Comparison of ENCODE assay signal across 20 mouse cellular contexts in the genomic region with DNA sequence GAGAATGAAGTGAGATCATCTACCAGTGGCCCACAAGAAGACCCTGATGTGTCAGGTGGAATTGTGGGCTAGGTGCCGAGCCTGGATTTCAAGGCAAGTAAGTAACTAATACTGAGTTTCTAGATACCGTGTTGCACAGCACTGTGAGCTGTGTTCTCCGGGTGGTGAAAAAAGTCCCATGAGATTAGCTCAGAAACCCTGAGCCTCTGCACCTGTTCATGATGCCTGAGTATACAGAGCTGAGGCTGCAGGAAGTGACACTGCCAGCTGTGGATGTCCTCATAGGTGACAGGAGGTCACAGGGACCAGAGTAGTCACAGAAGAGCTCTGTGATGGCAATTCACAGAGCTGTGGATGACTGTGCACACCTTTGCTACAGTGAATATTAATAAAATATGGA.
"Had no signal": no experiment of that assay in that cellular context is flagged by ENCODE, and none has a peak within 500 bp of the region (broad histone marks: within the 10 kb centered on the region; RNA-seq: fewer than 3 reads in every experiment).

No protein-coding gene starts in this region.

- H3K9me3 ChIP-seq: kidney, embryonic 15.5 days; liver, embryonic 13.5 days; midbrain, embryonic 12.5 days; midbrain, embryonic 15.5 days; neural tube, embryonic 12.5 days; neural tube, embryonic 15.5 days; stomach, embryonic 15.5 days had no signal

- H3K9ac ChIP-seq: kidney, embryonic 15.5 days; liver, embryonic 13.5 days; midbrain, embryonic 12.5 days; midbrain, embryonic 15.5 days; neural tube, embryonic 12.5 days; neural tube, embryonic 15.5 days; stomach, embryonic 15.5 days had no signal

- H3K4me2 ChIP-seq: kidney, embryonic 15.5 days; liver, embryonic 13.5 days; midbrain, embryonic 12.5 days; midbrain, embryonic 15.5 days; neural tube, embryonic 12.5 days; neural tube, embryonic 15.5 days; stomach, embryonic 15.5 days had no signal

- H3K4me1 ChIP-seq: kidney, embryonic 15.5 days; liver, embryonic 13.5 days; midbrain, embryonic 12.5 days; midbrain, embryonic 15.5 days; neural tube, embryonic 12.5 days; neural tube, embryonic 15.5 days; stomach, embryonic 15.5 days had no signal

- H3K36me3 ChIP-seq: kidney, embryonic 15.5 days; liver, embryonic 13.5 days; midbrain, embryonic 12.5 days; midbrain, embryonic 15.5 days; neural tube, embryonic 12.5 days; neural tube, embryonic 15.5 days; stomach, embryonic 15.5 days had no signal

- H3K27ac ChIP-seq: kidney, embryonic 15.5 days; left cerebral cortex, adult 2 months; liver, embryonic 13.5 days; macrophage; midbrain, embryonic 12.5 days; midbrain, embryonic 15.5 days; neural tube, embryonic 12.5 days; neural tube, embryonic 15.5 days; stomach, embryonic 15.5 days had no signal

- H3K4me3 ChIP-seq: kidney, embryonic 15.5 days; left cerebral cortex, adult 2 months; liver, embryonic 13.5 days; midbrain, embryonic 12.5 days; midbrain, embryonic 15.5 days; neural tube, embryonic 12.5 days; neural tube, embryonic 15.5 days; stomach, embryonic 15.5 days had no signal

- H3K27me3 ChIP-seq: kidney, embryonic 15.5 days; liver, embryonic 13.5 days; midbrain, embryonic 12.5 days; midbrain, embryonic 15.5 days; neural tube, embryonic 12.5 days; neural tube, embryonic 15.5 days; stomach, embryonic 15.5 days had no signal

- DNase-seq: kidney, adult 8-10 months; kidney, postnatal 10 days; kidney, postnatal 36 days; layer of hippocampus, postnatal 36 days; liver, embryonic 13.5 days; lung, adult 2 months; right cerebral cortex, adult 18-20 months; right cerebral cortex, postnatal 14 days; right cerebral cortex, postnatal 4 days; spleen, adult 18-20 months; thymus, adult 2 months; thymus, postnatal 25 days had no signal
